Mouse (Mus musculus) ovary, postnatal 14 days (tissue): Measurements from ENCODE around the gene Pde7b.

Experiments used
- DNase-seq: peaks from one replicate; pipeline ENCODE4 v3.0.0; 2022; ENCODE audit warnings: low spot score

Pde7b gene

DNA sequence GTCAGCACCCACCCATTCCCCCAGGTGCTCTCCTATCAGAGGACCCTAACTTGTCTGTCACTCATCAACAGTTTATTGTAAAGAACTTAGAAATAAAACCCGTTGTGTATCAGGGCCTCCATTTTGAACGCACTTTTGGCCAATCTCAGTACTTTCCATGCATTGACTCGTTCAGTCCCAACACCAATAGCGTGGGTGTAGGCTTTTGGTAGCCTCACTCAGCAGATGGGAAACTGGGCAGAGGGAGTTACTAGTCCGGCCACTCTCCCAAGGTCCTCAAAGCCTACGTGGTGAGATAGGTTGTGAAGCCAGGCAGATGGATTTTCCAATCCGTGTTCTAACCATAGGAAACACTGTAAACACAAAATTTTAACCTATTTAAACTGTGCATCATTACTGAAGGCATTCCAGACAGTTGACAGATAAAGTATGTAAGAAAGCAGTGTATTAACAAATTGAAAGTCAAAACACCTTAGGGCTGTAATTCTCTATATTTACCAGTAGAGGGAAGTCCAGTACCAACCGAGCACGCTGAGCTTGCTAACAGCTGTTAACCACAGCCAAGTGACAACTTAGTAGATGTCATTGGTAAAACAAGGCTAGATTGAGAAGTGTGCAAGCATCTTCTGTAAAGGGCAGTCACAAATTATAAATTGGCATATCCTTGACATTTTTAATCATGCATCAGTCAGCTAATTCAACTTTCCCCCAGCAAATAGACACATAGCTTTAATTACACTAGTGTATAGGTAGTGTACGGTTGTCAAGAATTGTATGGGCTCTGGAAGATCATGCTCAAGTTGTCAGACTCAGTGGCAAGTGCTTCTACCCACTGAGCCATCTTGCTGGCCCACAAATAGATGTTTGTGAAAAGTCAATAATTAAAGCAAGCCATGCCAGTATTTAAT is 363.1 kb downstream of the Pde7b start:
- no peak for DNase-seq

DNA sequence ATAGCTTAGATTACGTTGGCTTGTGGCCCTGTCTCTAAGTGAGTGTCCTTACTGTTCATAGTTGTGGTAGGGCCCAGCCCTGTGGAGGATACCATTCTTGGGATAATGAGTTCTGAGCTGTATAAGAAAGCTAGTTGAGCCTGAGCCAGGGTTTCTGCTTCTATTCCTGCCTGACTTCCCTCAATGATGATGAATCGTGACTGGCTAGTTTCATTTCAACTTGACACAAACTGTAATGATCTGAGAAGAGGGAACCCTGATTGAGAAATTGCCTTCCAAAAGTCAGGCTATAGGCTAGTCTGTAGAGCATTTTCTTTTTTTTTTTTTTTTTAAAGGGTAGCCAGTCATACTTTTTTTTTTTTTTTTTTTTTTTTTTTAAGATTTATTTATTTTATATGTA is 376.0 kb downstream of the Pde7b start:
- no peak for DNase-seq
